Mouse (Mus musculus): ENCODE measurements around the gene Fam19a1. TPM values are rescaled to one million over a fixed set of nuclear protein-coding genes. Genes with fewer than 3 reads are reported as not detected.

Fam19a1 gene
- polyA plus RNA-seq, 1 experiment from 2014 or later, result 1.1 TPM

DNA sequence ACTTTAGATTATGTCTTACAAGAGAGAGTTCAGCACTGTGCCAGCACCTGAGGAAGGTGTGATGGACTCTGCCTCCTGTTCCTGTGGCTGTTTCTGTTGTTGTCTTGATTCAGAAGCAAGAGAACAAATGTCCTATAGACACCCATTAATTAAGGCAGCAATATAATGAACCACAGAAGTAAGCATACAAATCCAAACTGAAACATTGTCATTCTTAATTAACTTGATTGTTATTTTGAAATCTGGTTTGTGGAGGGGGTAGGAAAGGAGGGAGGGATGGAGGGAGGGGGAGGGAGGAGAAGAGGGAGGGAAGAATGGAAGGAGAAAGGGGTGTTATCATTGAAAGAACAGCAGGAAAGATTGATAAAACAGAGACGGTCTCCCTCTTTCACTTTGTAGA is 1.3 kb upstream of the Fam19a1 start:
- Histone ChIP-seq H3K9me3 (ENCODE audit: control insufficient read depth, low read length) (no peaks in the 10 kb centered on the region), H3K27me3 (ENCODE audit: control insufficient read depth, insufficient read depth, low read length) (no peaks in the 10 kb centered on the region), H3K4me3 (ENCODE audit: low read depth, low read length) (no peak overlapping the region), H3K27ac (replicated peaks) (no peak overlapping the region), H3K4me2 (replicated peaks; ENCODE audit: low read depth) (no peak overlapping the region), H3K36me3 (ENCODE audit: control insufficient read depth, insufficient read depth, low read length) (no peaks in the 10 kb centered on the region), H3K9ac (ENCODE audit: low read length) (no peak overlapping the region), H3K4me1 (replicated peaks; ENCODE audit: control insufficient read depth, insufficient read depth) (no peaks in the 10 kb centered on the region)
- TF ChIP-seq CTCF (IDR thresholded peaks at IDR 0.05; ENCODE audit: low read depth), result no peak
- no peak for TF ChIP-seq EP300 (optimal IDR thresholded peaks at IDR 0.05)
- ATAC-seq (ENCODE audit: low FRiP score, low TSS enrichment) (no peak), DNase-seq (ENCODE audit: low spot score) (no peak)
- WGBS, result 50% methylated on average over 1 of the region's 1 CpGs

DNA sequence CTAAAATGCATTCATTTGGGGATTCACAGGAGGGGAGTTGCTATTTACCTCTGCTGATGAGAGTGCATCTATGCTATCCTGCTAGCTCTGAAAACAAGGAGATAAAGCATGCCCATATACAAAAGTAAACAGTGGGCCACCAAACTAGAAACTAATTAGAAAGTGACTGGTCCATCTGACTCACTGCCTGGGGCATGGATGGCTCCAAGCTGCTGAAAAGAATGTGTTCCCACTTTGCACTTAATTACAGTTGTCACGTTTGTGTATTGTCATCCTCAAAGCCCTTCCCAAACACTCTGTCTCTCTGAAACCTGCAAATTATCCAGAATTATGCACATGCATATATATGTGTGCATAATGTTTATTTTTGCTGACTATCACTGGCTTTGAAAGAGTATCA is 1.2 kb downstream of the Fam19a1 start:
- no peak for TF ChIP-seq CTCF (IDR thresholded peaks at IDR 0.05; ENCODE audit: low read depth)
- TF ChIP-seq EP300 (optimal IDR thresholded peaks at IDR 0.05), result no peak
- H3K4me3 ChIP-seq (ENCODE audit: low read depth, low read length), result no peak overlapping the region
- 49% methylated on average over 1 of the region's 1 CpGs for WGBS
- no peak overlapping the region for H3K9ac ChIP-seq (ENCODE audit: low read length)
- no peaks in the 10 kb centered on the region for H3K27me3 ChIP-seq (ENCODE audit: control insufficient read depth, insufficient read depth, low read length)
- no peaks in the 10 kb centered on the region for H3K36me3 ChIP-seq (ENCODE audit: control insufficient read depth, insufficient read depth, low read length)
- 0 out of 2 replicates have a peak overlapping the region, but pooled peaks have one; percentile 11 for H3K4me2 ChIP-seq (replicated peaks; ENCODE audit: low read depth)
- H3K4me1 ChIP-seq (replicated peaks; ENCODE audit: control insufficient read depth, insufficient read depth), result no peaks in the 10 kb centered on the region
- H3K27ac ChIP-seq (replicated peaks), result no peak overlapping the region
- DNase-seq (ENCODE audit: low spot score) (no peak), ATAC-seq (ENCODE audit: low FRiP score, low TSS enrichment) (no peak)
- no peaks in the 10 kb centered on the region for H3K9me3 ChIP-seq (ENCODE audit: control insufficient read depth, low read length)

DNA sequence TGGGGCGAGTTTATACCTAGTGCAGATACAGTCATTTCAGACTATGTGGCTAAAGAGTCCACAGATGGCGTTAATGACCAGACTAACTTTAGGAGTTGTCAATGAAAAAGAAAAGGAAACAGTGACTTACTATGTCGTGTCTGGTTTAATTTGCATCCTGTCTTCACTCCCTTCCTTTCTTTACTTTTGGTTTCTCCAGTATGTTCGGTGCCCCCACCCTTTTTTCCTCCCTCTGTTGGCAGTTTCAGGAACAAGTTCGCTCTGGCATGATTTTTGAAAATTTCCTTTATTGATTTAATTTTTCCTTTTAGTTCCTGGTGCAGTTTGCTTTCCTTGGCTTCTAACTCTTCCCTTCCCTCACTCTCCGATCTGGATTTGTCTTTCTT is 3.2 kb downstream of the Fam19a1 start:
- H3K27me3 ChIP-seq (ENCODE audit: control insufficient read depth, insufficient read depth, low read length), result no peaks in the 10 kb centered on the region
- ATAC-seq (ENCODE audit: low FRiP score, low TSS enrichment) (no peak), DNase-seq (ENCODE audit: low spot score) (peak; percentile 16)
- H3K4me2 ChIP-seq (replicated peaks; ENCODE audit: low read depth), result peak overlapping the region; percentile 94
- H3K4me1 ChIP-seq (replicated peaks; ENCODE audit: control insufficient read depth, insufficient read depth), result no peaks in the 10 kb centered on the region
- H3K36me3 ChIP-seq (ENCODE audit: control insufficient read depth, insufficient read depth, low read length), result no peaks in the 10 kb centered on the region
- no peak overlapping the region for H3K27ac ChIP-seq (replicated peaks)
- no peaks in the 10 kb centered on the region for H3K9me3 ChIP-seq (ENCODE audit: control insufficient read depth, low read length)
- TF ChIP-seq CTCF (IDR thresholded peaks at IDR 0.05; ENCODE audit: low read depth), result peak; percentile 53
- no peak for TF ChIP-seq EP300 (optimal IDR thresholded peaks at IDR 0.05)
- WGBS, result 3% methylated on average over 6 of the region's 6 CpGs
- peak overlapping the region; percentile 64 for H3K9ac ChIP-seq (ENCODE audit: low read length)
- peak overlapping the region; percentile 63 for H3K4me3 ChIP-seq (ENCODE audit: low read depth, low read length)

DNA sequence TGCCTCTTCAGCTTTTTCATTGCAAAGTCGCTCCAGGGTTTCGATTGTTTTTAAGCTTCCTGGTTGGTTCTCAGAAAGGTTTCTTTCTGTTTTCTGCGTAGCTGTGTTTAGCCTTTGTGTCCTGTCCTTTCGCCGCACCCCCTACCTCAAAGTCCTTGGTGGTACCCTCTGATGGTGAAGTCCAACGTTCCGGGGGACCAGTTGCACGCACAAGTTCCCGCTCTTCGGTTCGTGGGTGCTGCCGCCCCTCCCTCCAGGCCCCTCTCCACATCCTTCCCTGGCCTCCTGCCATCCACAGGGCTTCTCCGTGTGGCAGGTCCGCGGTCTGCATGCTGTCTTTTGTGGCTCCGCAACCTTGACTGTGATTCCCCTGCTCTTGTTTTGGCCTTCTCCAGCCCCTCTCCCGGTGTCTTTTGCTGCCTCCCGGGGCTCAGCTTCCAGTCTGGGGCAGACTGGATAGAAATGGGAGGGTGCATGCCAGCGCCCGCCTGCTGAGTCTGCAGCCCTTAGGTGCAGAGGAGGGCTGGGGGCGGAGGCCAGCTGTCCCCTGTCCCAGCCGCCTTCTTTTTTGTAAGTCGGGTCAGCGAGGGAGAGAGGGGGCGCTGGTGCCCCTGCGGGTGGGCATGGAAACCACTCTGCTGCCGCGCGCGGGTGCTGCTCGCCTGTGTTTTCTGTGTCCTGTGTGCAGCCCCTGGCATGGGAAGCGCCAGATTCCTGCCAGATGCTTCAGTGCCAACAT is 3.7 kb downstream of the Fam19a1 start:
- peak; percentile 57 for DNase-seq (ENCODE audit: low spot score)
- no peak for TF ChIP-seq EP300 (optimal IDR thresholded peaks at IDR 0.05)
- peak; percentile 49 for TF ChIP-seq CTCF (IDR thresholded peaks at IDR 0.05; ENCODE audit: low read depth)
- H3K9ac ChIP-seq (ENCODE audit: low read length), result peak overlapping the region; percentile 64
- H3K9me3 ChIP-seq (ENCODE audit: control insufficient read depth, low read length), result no peaks in the 10 kb centered on the region
- no peaks in the 10 kb centered on the region for H3K36me3 ChIP-seq (ENCODE audit: control insufficient read depth, insufficient read depth, low read length)
- peak overlapping the region; percentile 63 for H3K4me3 ChIP-seq (ENCODE audit: low read depth, low read length)
- WGBS, result 3% methylated on average over 32 of the region's 32 CpGs
- ATAC-seq (ENCODE audit: low FRiP score, low TSS enrichment), result peak; percentile 51; the same call in 1 of the 2 replicates
- H3K4me1 ChIP-seq (replicated peaks; ENCODE audit: control insufficient read depth, insufficient read depth), result no peaks in the 10 kb centered on the region
- no peaks in the 10 kb centered on the region for H3K27me3 ChIP-seq (ENCODE audit: control insufficient read depth, insufficient read depth, low read length)
- H3K27ac ChIP-seq (replicated peaks), result 0 out of 2 replicates have a peak overlapping the region, but pooled peaks have one; percentile 25
- peak overlapping the region; percentile 94 for H3K4me2 ChIP-seq (replicated peaks; ENCODE audit: low read depth)

DNA sequence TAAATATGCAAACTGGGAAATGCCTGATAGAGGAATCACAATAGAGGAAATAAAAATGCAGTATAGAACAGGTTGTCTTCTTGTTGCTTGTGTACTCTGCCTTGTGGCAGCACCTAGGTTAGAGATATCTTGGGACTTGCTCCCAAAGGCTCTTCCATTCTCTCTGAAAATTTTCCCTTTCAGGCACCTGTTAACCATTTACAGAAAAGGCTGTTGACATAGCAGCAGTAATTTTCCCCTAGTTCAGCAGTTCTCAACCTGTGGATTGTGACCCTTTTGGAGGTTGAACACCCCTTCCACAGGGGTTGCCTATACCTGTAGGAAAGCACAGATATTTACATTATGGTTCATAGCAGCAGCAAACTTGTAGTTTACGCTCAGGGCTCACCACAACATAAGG is 30.4 kb downstream of the Fam19a1 start:
- no peak overlapping the region for H3K4me3 ChIP-seq (ENCODE audit: low read depth, low read length)
- H3K9me3 ChIP-seq (ENCODE audit: control insufficient read depth, low read length), result no peaks in the 10 kb centered on the region
- no peaks in the 10 kb centered on the region for H3K4me1 ChIP-seq (replicated peaks; ENCODE audit: control insufficient read depth, insufficient read depth)
- TF ChIP-seq EP300 (optimal IDR thresholded peaks at IDR 0.05) (no peak), CTCF (IDR thresholded peaks at IDR 0.05; ENCODE audit: low read depth) (no peak)
- ATAC-seq (ENCODE audit: low FRiP score, low TSS enrichment), result no peak
- H3K27me3 ChIP-seq (ENCODE audit: control insufficient read depth, insufficient read depth, low read length), result no peaks in the 10 kb centered on the region
- H3K4me2 ChIP-seq (replicated peaks; ENCODE audit: low read depth), result no peak overlapping the region
- H3K36me3 ChIP-seq (ENCODE audit: control insufficient read depth, insufficient read depth, low read length), result no peaks in the 10 kb centered on the region
- WGBS, result 75% methylated on average over 1 of the region's 1 CpGs
- H3K27ac ChIP-seq (replicated peaks), result no peak overlapping the region
- DNase-seq (ENCODE audit: low spot score), result no peak
- no peak overlapping the region for H3K9ac ChIP-seq (ENCODE audit: low read length)

DNA sequence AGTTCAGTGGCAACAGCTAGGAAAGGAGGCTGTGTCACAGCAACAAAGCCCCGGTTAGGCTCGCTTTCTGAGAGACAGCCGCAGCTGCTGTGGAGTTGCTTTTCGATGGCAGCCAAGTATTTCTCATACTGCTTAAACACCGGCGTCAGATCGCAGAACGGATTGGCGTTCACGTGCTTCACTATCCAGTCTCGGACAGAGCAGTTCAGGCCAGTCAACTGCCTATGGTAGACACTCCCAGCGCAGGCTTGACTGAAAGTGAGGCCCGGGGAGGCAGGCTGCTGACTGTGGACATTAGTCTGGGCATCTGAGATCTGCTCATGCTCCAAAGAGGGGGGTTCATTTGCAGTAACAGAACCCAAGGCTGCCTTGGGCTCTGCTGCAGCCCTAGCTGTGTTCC is 52.4 kb downstream of the Fam19a1 start:
- H3K4me2 ChIP-seq (replicated peaks; ENCODE audit: low read depth), result no peak overlapping the region
- no peaks in the 10 kb centered on the region for H3K4me1 ChIP-seq (replicated peaks; ENCODE audit: control insufficient read depth, insufficient read depth)
- no peak overlapping the region for H3K4me3 ChIP-seq (ENCODE audit: low read depth, low read length)
- TF ChIP-seq CTCF (IDR thresholded peaks at IDR 0.05; ENCODE audit: low read depth) (no peak), EP300 (optimal IDR thresholded peaks at IDR 0.05) (no peak)
- no peaks in the 10 kb centered on the region for H3K36me3 ChIP-seq (ENCODE audit: control insufficient read depth, insufficient read depth, low read length)
- ATAC-seq (ENCODE audit: low FRiP score, low TSS enrichment), result no peak
- 77% methylated on average over 13 of the region's 13 CpGs for WGBS
- no peak overlapping the region for H3K27ac ChIP-seq (replicated peaks)
- no peaks in the 10 kb centered on the region for H3K27me3 ChIP-seq (ENCODE audit: control insufficient read depth, insufficient read depth, low read length)
- no peaks in the 10 kb centered on the region for H3K9me3 ChIP-seq (ENCODE audit: control insufficient read depth, low read length)
- no peak for DNase-seq (ENCODE audit: low spot score)
- no peak overlapping the region for H3K9ac ChIP-seq (ENCODE audit: low read length)
